Mouse (Mus musculus): ENCODE measurements around the gene Acpp. TPM values are rescaled to one million over a fixed set of nuclear protein-coding genes. Genes with fewer than 3 reads are reported as not detected.

Gene Acpp
- total RNA-seq, 4 experiments from 2014 or later, result 0.54 to 5.2 (median 3.1) TPM

- DNase-seq, result no peak
Observed at GRCm38 (mm10) chr9:104251687-104252086, 85.9 kb downstream of the Acpp start.

DNA sequence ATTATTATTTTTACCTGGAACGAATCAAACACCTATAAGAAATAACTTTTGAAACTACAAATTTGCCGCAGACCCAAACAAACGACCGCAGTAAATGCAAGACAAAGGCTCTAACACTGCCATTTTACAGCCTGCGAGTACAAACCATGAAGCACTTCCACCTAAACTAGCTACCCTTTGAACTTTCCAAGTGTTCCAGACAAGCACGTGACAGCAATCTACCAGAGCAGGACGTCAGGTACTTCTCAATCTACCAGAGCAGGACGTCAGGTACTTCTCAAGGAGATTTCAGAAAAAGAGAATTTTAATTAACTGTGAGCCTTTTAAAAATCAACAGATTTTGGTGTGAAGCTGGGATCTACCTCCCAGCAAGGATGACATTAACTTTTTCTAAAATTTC lies 86.4 kb downstream of the Acpp start:
- no peak for DNase-seq

- DNase-seq, result no peak
Observed at GRCm38 (mm10) chr9:104247307-104247987, 90.1 kb downstream of the Acpp start.

DNA sequence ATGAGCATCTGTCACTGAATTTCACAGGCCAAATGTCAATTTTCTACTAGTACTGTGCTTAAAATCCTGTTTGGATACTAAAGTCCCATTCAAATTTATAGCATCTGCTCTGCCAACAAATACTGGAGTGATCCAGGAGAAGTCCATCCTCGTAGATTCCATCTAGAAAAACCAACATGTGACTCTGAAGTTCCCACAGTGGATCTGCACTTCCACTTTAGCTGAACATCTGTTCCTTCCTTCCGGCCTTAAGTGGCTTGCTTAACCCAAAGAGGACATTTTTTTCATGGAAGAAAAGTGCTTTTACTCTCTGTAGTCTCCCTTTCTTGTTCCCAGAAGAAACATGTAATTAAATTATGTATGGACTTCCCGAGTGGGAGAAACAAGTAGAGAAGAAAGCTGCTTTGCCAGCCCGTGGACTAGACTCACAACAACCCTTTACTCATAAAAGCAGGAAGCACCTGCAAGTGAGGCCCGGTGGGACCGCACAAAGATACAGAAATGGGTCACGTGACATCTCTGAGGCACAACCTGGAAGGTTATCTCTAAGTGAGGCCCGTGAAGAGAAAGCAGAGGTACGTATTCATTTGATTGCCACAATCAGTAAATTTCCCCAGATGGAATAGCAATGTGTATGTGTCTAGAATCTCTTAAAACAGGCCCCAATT lies 93.6 kb downstream of the Acpp start:
- no peak for DNase-seq

DNA sequence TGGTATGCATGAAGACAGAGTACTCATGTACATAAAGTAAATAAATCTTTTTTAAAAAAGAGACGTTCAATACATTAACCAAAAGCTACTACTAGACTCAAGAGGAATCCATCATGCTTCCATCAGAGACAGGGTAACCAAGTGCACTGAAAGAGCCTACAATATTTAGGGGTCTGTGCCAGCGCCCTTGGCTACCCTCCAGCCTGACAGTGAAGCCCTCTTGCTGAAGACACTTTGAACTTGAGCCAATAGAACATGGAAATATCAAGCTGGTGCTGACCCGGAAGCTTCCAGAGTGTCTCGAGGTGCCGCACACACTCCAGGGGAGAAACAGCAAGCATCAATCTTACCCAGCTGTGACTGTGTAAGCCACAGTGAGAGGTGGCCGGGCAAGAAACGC lies 97.4 kb downstream of the Acpp start:
- no peak for DNase-seq

DNA sequence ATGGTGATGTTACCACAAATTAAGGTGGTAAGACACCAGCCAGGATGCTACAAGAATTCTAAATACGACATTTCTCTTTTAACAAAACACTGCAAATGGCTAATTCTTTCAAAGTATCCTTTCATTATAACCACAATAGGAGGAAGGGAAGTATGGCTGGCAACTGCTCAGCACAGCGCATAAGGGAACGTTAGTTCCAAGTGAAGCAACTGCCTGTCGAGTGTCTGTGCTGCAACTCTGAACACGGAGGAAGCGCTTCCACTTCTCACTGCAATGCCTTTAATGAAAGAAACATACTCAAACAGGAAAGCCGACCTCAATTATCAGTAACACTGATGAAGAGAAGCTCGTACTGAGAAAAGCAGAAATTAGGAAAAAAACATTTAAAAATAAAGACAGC lies 98.5 kb downstream of the Acpp start:
- DNase-seq, result no peak

Other genes with a start within 250 kb of the Acpp start
- gene Ackr4, start 210.8 kb downstream of the Acpp start, total RNA-seq (2022), result under 1 TPM in 2 of 4 experiments, not detected in 2; 0.15 to 0.25 TPM
- gene Dnajc13, start 74.8 kb downstream of the Acpp start, total RNA-seq (2022), result 10 to 100 TPM; 42.1 to 66.1 (median 50.1) TPM
- under 1 TPM in 3 of 4 experiments, not detected in 1; 0.19 to 0.45 (median 0.37) TPM for gene Cpne4, start 209.5 kb upstream of the Acpp start, total RNA-seq (2022)

All from adrenal gland, adult 8-10 months (tissue).